Mouse (Mus musculus) skeletal muscle tissue, adult 2 months (tissue): ENCODE results near the gene Iqcd.

Source experiments
- DNase-seq: peaks from one replicate; pipeline ENCODE4 v3.0.0-alpha.2; 2012; ENCODE audit warnings: low read depth, low spot score

Iqcd gene

GRCm38 (mm10) chr5:120603515-120603914, 14.7 kb downstream of the Iqcd start:
- no peak for DNase-seq

- peak; percentile 72 for DNase-seq
Measured at GRCm38 (mm10) chr5:120604839-120605238, 16.0 kb downstream of the Iqcd start.

- no peak for DNase-seq
Measured at GRCm38 (mm10) chr5:120605241-120605661, 16.4 kb downstream of the Iqcd start.

DNA sequence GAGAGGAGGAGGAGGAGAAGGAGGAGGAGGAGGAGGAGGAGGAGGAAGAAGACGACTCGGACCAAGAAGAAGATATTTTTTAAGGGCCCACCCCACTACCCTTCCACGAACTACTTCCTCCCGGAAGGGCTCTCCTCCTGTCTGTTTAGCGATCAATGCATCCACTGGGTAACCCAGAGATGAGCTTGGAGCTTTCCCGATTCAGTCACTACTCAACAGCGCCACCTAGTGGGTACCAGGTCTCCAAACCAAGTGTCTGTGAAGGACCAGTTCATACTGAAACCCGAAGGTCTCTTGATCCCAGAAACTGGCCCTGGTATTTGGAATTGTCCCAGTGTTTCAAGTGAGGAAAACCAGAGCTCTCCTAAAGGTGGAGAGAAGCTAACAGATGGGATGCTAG, 16.9 kb downstream of the Iqcd start:
- DNase-seq = peak; percentile 91

DNA sequence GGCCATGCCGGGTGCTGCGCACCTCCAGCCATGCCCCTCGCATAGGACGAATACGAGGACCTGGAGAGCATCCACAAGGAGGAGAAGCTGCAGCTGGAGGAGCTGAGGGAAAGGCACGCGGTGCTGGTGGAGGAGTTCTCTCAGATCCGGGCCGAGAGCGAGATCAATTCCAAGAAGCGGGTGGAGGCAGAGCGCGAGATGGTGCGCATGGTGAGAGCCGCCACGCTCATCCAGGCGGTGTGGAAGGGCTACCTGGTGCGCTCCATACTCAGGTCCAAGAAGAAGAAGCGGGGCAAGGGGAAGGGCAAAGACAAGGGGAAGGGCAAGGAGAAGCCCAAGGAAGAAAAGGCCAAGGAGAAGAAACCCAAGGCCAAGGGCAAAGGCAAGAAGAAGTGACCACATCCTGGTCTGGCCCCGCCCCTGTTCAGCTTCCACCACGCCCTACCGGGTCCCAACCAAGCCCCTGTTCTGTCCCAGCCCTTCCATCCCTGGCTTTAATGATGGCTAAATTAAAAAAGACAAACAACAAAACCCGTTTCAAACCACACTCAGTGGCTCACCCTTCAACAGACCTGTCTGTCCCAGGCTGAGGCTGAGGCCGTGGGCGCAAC, 17.9 kb downstream of the Iqcd start:
- DNase-seq = no peak

DNA sequence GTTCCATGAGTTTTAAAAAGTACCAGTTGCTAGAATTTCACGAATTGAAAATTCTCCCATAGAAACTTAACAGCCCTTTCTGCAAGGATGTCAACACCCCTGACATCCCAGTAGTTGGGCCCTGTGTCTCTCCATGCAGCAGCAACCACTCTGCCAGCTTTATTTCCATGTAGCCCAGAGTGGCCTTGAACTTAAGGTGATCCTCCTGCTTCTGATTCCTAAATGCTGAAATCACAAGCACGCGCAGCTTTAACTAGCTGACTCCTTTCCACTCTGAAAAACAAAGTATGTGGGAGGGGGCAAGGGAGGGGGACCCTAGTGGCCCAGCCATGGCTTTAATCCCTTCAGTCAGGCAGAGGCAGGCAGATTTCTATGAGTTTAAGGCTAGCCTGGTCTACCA, 18.5 kb downstream of the Iqcd start:
- no peak for DNase-seq

- no peak for DNase-seq
Measured at GRCm38 (mm10) chr5:120609246-120609775, 20.5 kb downstream of the Iqcd start.

DNA sequence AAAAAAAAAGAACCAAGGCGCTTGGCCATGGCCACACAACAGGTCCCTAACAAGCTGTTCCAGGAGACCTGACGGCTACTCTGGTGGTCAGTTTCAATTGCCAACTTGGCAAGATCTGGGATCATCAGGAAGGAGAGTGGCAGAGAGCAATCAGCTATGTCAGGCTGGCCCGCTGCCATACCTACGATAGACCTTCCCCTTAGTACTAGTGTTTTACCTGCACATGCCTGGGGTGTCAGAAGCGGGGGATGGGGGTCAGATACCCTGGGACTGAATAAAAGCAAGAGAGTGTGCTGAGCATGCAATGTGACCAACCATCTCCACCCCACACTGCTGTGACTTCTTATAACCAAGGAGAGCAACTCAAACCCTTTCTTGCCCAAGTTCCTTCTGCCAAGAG, 22.1 kb downstream of the Iqcd start:
- DNase-seq = no peak

DNA sequence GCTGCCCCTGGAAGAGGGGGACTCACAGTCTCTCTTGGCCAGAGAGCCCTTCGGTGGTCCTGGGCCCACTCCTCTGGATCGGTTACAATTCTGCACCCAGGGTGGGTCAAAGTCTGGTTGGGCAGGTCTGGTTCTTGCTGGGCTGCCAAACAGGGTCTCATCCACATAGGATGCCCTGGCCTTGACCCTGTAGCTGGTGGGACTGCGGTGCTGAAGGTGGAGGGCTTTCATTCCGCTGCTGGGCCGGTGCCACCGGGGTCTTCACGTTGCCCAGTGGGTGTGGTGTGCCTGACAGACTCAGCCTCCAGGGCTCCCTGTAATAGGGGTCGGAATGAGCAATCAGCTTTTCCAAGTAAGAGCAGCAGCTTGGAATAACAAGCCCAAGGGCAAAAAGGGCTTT, 22.6 kb downstream of the Iqcd start:
- no peak for DNase-seq

GRCm38 (mm10) chr5:120612442-120612821, 23.6 kb downstream of the Iqcd start, which contains the start of the genes Rita1 and Ddx54:
Rita1 (minus strand) TSS chr5:120612589.
Ddx54 (plus strand) TSS chr5:120612739.
- DNase-seq = no peak

- peak; percentile 99 for DNase-seq
Measured at GRCm38 (mm10) chr5:120612822-120613604, 24.2 kb downstream of the Iqcd start.

DNA sequence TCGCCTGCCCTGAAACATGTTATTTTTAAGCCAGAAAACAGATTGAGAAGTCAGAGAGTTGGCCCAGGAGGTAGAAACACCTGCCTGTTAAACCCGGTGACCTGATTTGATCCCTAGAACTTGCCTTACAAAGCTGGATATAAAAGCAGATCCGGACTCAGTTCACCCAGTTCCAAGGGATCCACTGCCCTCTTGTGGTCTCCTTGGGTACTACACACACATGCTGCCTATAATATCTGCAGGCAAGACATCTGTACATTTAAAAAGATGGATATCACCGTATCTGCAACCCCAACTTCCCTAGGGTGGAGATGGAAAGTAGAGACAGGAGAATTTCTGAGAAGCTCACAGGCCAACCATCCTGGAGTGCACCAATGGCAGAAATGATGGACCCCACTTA, 27.1 kb downstream of the Iqcd start:
- no peak for DNase-seq

- DNase-seq = no peak
Measured at GRCm38 (mm10) chr5:120618778-120619177, 30.0 kb downstream of the Iqcd start.

- no peak for DNase-seq
Measured at GRCm38 (mm10) chr5:120619201-120619600, 30.4 kb downstream of the Iqcd start.

DNA sequence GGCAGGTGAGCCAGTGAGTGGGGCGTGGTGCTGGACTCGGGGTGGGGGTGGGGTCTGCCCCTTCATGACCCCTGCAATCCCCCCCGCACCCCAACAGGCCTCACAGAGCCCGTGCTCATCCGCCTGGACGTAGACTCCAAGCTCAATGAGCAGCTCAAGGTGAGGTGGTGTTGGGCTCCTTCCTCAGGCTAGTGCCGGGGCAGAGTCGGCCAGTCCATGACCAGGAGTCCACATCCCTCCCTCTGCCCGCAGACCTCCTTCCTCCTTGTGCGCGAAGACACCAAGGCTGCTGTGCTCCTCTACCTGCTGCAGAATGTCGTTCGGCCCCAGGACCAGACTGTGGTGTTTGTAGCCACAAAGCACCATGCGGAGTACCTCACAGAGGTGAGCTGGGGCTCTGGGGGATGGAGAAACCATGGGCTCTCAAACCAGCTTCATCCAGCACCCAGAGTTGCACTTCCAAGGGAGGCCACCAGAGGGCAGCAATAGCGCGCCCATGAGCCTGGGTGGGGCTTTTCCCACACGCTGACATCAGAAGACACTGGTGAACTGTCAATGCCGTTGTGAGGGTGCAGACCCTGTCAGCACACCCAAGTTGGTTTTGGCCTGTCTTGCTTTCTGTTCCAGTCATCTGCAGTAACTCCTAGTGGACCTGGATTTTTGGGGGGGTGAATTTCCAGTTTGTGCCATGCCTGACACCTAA, 31.7 kb downstream of the Iqcd start:
- no peak for DNase-seq

GRCm38 (mm10) chr5:120621078-120621765, 32.4 kb downstream of the Iqcd start:
- DNase-seq = no peak

- no peak for DNase-seq
Measured at GRCm38 (mm10) chr5:120621846-120622197, 33.0 kb downstream of the Iqcd start.

DNA sequence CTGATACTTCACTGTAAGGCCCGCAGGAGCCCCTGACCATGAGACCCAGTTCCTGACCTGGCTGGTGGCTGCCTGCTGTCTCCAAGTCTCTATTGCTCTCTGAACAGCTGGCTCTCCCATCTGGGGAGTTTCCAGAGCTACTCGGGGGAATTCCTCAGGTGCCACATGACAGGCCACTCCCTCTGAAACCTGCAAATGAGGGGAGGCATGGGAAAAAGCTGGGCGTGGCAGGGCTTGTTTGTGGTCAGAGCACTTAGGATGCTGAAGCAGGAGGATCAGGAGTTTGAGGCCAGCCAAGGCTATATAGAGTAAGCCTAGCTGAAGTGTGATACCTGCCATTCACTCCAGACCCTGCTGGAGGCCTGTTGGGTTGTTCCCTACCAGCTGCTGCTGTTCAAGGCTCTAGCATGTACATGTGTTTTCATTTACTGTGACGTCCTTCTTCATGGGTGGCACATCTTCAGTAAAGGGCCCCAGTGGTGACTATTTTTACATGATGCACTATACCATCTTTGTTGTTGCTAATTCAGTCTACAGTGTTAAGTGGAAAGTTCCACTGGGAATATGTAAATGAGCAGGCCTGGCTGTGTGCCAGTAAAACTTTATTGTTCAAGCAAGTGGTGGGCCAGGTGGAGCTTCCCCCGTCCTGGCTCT, 33.5 kb downstream of the Iqcd start:
- DNase-seq = no peak

DNA sequence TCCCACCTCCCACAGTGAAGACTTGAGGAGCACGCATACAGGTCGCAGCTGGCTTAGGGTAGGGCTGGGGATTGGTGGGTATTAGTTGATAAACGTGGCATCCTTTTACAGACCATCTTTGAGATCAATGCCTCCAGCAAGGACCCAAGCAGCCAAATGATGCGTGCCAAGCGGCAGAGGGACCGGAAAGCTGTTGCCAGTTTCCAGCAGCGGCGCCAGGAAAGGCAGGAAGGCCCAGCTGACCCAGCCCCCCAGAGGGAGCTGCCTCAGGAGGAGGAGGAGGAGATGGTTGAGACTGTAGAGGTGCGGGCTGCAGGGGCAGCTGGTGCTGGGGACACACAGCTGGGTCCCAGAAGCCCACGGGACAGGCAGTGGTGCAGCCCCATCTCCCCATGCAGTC, 35.6 kb downstream of the Iqcd start:
- DNase-seq = no peak

GRCm38 (mm10) chr5:120626399-120626798, 37.6 kb downstream of the Iqcd start:
- no peak for DNase-seq
